Mouse (Mus musculus) heart, adult 18-20 months (tissue): ENCODE data around the gene 2310030G06Rik. TPM values are rescaled to one million over a fixed set of nuclear protein-coding genes. Genes with fewer than 3 reads are reported as not detected.

Experiments used
- DNase-seq, 2 experiments: peaks; one replicate each; pipeline ENCODE4 v3.0.0; 2021 to 2022; ENCODE audit warnings: mixed read lengths in 1 of 2
- long read RNA-seq, 2 experiments: library from polyadenylated mRNA; stranded (forward); transcript quantifications; one replicate each; pipeline ENCODE4 v2.0.0; 2021
- total RNA-seq, 2 experiments: library from RNA; stranded (reverse); gene quantifications; 2 replicates each; pipeline ENCODE4 v1.2.3; 2021

Gene 2310030G06Rik
- total RNA-seq: 1 to 10 TPM; 2.2 to 2.6 TPM
- long read RNA-seq, experiment 1, partial matches to known transcripts: 0 of 1 reads
- long read RNA-seq, experiment 1, other reads (novel, unspliced or antisense): 1 of 1 reads
- long read RNA-seq, experiment 2, partial matches to known transcripts: 1 of 2 reads
- long read RNA-seq, experiment 2, other reads (novel, unspliced or antisense): 0 of 2 reads

GRCm38 (mm10) chr9:50746214-50746677 lies at the start of gene 2310030G06Rik:
TSS of gene 2310030G06Rik (minus strand) at chr9:50746536.
- DNase-seq: peak in 1 of 2 experiments; percentile 38

GRCm38 (mm10) chr9:50795266-50795665 lies 48.9 kb upstream of the 2310030G06Rik start:
- no peak for DNase-seq

DNA sequence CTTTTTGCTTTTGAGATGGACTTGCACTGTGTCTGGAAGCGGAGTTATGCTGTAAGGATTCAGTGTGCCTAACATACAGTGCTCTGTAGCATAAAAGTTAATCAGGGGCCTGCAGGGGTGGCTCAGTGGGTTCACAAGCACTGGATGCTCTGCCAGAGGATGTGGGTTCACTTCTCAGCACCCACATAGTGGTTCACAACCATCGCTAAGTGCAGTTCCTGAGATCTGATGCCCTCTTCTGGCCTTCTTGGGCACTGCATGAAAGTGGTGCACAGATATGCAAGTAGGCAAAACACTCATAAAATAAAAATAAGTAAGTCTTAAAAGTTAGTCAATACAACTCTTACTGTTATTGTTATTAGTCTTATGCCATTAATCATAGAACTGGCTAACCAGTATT lies 35.8 kb upstream of the 2310030G06Rik start:
- DNase-seq: peak in 1 of 2 experiments; percentile 50

GRCm38 (mm10) chr9:50776162-50776760 lies 29.9 kb upstream of the 2310030G06Rik start:
- DNase-seq: no peak

DNA sequence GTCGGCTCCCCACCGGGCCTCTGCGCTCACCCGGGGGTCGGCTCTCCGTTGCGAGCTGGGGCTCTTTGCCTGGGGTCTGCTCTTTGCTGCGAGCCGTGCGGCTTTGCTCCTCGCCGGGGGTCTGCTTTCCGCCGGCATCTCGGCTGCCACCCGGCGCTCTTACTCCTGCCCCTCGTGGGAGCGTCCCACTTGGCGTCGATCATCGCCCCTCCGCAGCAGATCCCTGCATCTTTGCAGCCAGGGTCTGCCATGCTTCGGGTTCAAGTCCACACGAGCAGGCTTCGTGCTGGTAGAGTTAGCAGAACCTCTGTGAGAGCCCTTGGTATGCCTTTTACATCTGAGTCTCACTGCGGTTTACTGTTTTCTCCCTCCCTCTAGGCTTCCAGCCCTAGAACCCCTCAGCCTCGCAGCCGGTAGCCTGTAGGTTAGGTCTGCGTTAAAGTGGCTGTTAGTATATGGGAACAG lies 29.4 kb upstream of the 2310030G06Rik start:
- DNase-seq: peak in 1 of 2 experiments; percentile 34

GRCm38 (mm10) chr9:50774991-50775612 lies 28.8 kb upstream of the 2310030G06Rik start, which contains the start of the genes Alg9 and 1110032A03Rik:
TSS of gene Alg9 (plus strand) at chr9:50775019.
TSS of gene 1110032A03Rik (minus strand) at chr9:50775520.
- DNase-seq: peak; percentile 90 to 96

- no peak for DNase-seq
Measured at GRCm38 (mm10) chr9:50774026-50774462, 27.7 kb upstream of the 2310030G06Rik start.

DNA sequence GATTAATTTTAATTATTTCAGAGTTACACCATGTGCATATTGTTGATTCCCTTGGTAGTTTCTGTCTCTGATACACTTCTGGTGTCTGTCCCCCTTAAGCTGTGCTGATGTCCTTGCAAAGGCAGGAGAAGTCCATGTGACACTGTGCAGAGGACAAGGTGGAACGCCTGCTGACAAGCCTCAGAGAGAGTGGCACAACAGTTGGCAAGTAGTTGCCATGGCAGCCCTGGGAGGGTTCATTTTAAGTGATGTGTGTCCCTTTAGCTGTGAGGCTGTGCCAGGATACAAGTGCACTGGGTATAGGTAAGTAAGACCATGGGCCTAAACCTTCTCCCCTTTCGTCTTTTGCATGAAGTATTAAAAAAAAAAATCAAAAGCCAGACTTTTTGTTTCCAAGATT lies 23.7 kb upstream of the 2310030G06Rik start:
- peak; percentile 36 to 45 for DNase-seq

GRCm38 (mm10) chr9:50768107-50769002 lies 22.0 kb upstream of the 2310030G06Rik start, which contains the start of gene Fdxacb1:
TSS of gene Fdxacb1 (plus strand) at chr9:50768236.
- DNase-seq: peak; percentile 99

- DNase-seq: no peak
Measured at GRCm38 (mm10) chr9:50767531-50768106, 21.3 kb upstream of the 2310030G06Rik start.

- DNase-seq: peak in 1 of 2 experiments; percentile 42
Measured at GRCm38 (mm10) chr9:50763331-50763730, 17.0 kb upstream of the 2310030G06Rik start.

- no peak for DNase-seq
Measured at GRCm38 (mm10) chr9:50761520-50762243, 15.3 kb upstream of the 2310030G06Rik start.

DNA sequence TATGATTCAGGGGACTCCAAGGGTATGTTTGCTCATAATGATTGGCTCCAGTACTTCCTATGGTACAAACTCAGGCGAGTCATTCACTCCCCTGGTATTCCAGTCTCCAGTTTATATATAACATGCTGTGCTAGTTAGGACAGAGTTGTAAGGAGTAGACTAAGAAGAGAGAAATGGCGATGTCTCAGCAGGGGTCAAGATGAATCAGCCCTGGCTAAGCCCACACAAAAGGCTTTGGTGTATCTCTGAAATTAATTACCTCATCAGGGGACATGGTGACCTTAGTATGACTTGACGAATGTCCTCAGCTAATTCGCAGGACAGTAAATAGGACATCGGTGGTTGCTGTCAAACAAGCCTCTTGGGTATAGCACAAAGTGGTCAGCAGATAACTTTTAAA lies 10.4 kb upstream of the 2310030G06Rik start:
- DNase-seq: no peak

DNA sequence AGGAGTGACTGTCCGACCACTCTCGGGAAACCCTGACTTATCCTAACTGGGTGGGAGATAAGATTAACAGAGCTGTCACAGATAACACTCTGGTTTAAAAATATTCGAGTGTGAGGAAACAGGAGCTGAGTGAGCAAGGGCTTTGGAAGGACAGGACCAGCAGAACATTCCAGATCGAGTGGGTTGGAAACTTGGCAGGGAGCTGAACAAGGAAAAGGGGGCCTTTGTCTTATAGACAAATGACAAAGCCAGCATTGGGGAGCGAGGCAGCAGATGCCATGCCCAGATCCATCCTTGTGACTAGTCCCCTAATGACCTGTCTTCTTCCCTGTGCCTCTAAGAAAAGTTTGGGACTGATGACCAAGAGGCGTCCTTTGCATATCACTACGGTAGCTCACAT lies 7.6 kb upstream of the 2310030G06Rik start:
- DNase-seq: peak; percentile 40 to 56

- DNase-seq: peak; percentile 91 to 97
Measured at GRCm38 (mm10) chr9:50752784-50753615, 6.7 kb upstream of the 2310030G06Rik start.

GRCm38 (mm10) chr9:50752054-50752602 lies 5.8 kb upstream of the 2310030G06Rik start, which contains the start of gene Hspb2:
TSS of gene Hspb2 (minus strand) at chr9:50752354.
- peak; percentile 63 to 79 for DNase-seq

GRCm38 (mm10) chr9:50751323-50751722 lies 5.0 kb upstream of the 2310030G06Rik start, which contains the start of gene Cryab:
TSS of gene Cryab (plus strand) at chr9:50751325.
- DNase-seq: peak in 1 of 2 experiments; percentile 50

DNA sequence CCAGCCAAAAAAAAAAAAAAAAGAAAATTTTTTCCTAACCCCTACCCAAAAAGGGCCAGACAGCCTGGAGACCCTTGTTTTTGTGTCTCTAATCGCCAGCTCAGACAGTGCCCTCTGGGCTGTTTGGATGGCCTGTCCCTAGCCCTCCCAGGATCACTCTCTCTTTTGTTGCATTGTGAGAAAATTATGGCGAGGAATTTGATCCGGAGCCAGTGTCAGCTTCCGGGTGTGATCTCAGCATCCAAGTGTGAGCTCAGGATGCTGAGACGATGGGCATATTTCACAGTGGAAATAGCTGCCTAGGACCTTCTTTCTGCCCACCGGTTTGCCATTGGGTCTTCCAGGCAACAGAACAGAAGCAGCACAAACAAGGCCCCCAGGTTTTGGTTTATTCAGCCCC lies 4.4 kb upstream of the 2310030G06Rik start:
- no peak for DNase-seq

DNA sequence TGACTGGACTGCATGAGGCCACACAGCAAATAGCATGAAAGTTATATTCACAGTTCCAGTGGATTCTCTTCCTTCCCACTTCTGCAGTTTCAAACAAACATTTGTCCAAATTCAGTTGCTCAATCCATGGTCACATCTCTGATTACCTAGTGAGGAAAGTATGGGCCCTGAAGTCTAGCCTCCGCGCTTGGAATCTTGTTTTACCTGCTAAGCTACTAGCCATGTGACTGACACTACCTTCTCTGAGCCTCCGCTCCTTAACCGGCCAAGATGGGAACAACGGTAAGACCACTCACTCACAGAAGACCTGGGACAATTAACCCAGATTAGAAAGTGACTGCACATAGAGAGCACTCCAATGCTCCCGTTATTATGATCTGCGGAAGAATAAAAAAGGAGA lies 530 bp downstream of the 2310030G06Rik start:
- no peak for DNase-seq
